Mouse (Mus musculus): ENCODE measurements around the gene Patl2. TPM values are rescaled to one million over a fixed set of nuclear protein-coding genes. Genes with fewer than 3 reads are reported as not detected.
"Not testable (repeated sequence)": the region's sequence is repeated elsewhere in the genome, so short reads cannot be mapped to it uniquely, and the experiment has no call there.

Gene Patl2
- polyA plus RNA-seq, 1 experiment: not detected

- 90% methylated on average over 2 of the region's 2 CpGs for WGBS
- H3K4me1 ChIP-seq (ENCODE audit: control insufficient read depth, insufficient read depth, insufficient read length, low read length): no peaks in the 10 kb centered on the region
- no peak overlapping the region for H3K4me3 ChIP-seq (ENCODE audit: low read depth, low read length)
- peaks cover 13% of the 10 kb centered on the region for H3K36me3 ChIP-seq (ENCODE audit: control insufficient read depth, insufficient read depth, low read length)
- TF ChIP-seq CTCF (IDR thresholded peaks at IDR 0.05; ENCODE audit: extremely low read depth, insufficient read length, insufficient replicate concordance, low read depth, low read length): no peak
- TF ChIP-seq POLR2A (IDR thresholded peaks at IDR 0.05; ENCODE audit: low read depth, low read length): no peak
- no peaks in the 10 kb centered on the region for H3K27me3 ChIP-seq (ENCODE audit: control insufficient read depth, insufficient read depth, low read length)
- no peak overlapping the region for H3K27ac ChIP-seq (ENCODE audit: insufficient read depth, low read depth, low read length)
Observed at GRCm38 (mm10) chr2:122116888-122117287, 69.1 kb downstream of the Patl2 start.

- H3K27ac ChIP-seq (ENCODE audit: insufficient read depth, low read depth, low read length): no peak overlapping the region
- no peak for TF ChIP-seq POLR2A (IDR thresholded peaks at IDR 0.05; ENCODE audit: low read depth, low read length)
- no peak for TF ChIP-seq CTCF (IDR thresholded peaks at IDR 0.05; ENCODE audit: extremely low read depth, insufficient read length, insufficient replicate concordance, low read depth, low read length)
- peaks cover 48% of the 10 kb centered on the region for H3K36me3 ChIP-seq (ENCODE audit: control insufficient read depth, insufficient read depth, low read length)
- no peaks in the 10 kb centered on the region for H3K4me1 ChIP-seq (ENCODE audit: control insufficient read depth, insufficient read depth, insufficient read length, low read length)
- no peak overlapping the region for H3K4me3 ChIP-seq (ENCODE audit: low read depth, low read length)
- 80% methylated on average over 4 of the region's 4 CpGs for WGBS
- H3K27me3 ChIP-seq (ENCODE audit: control insufficient read depth, insufficient read depth, low read length): no peaks in the 10 kb centered on the region
Observed at GRCm38 (mm10) chr2:122109714-122110113, 76.3 kb downstream of the Patl2 start.

- peaks cover 44% of the 10 kb centered on the region for H3K36me3 ChIP-seq (ENCODE audit: control insufficient read depth, insufficient read depth, low read length)
- WGBS: 86% methylated on average over 14 of the region's 14 CpGs
Observed at GRCm38 (mm10) chr2:122108101-122108500, 77.9 kb downstream of the Patl2 start.

GRCm38 (mm10) chr2:122102070-122102469 lies 83.9 kb downstream of the Patl2 start:
- no peaks in the 10 kb centered on the region for H3K27me3 ChIP-seq (ENCODE audit: control insufficient read depth, insufficient read depth, low read length)
- H3K4me1 ChIP-seq (ENCODE audit: control insufficient read depth, insufficient read depth, insufficient read length, low read length): no peaks in the 10 kb centered on the region
- TF ChIP-seq POLR2A (IDR thresholded peaks at IDR 0.05; ENCODE audit: low read depth, low read length) (no peak), CTCF (IDR thresholded peaks at IDR 0.05; ENCODE audit: extremely low read depth, insufficient read length, insufficient replicate concordance, low read depth, low read length) (peak; percentile 69; the same call in 1 of the 2 replicates)
- H3K4me3 ChIP-seq (ENCODE audit: low read depth, low read length): no peak overlapping the region
- H3K36me3 ChIP-seq (ENCODE audit: control insufficient read depth, insufficient read depth, low read length): peaks cover 35% of the 10 kb centered on the region
- no peak overlapping the region for H3K27ac ChIP-seq (ENCODE audit: insufficient read depth, low read depth, low read length)

More at GRCm38 (mm10) chr2:122108101-122108500, 77.9 kb downstream of the Patl2 start:
- no peak overlapping the region for H3K4me3 ChIP-seq (ENCODE audit: low read depth, low read length)
- H3K27ac ChIP-seq (ENCODE audit: insufficient read depth, low read depth, low read length): no peak overlapping the region
- no peaks in the 10 kb centered on the region for H3K4me1 ChIP-seq (ENCODE audit: control insufficient read depth, insufficient read depth, insufficient read length, low read length)
- no peak for TF ChIP-seq CTCF (IDR thresholded peaks at IDR 0.05; ENCODE audit: extremely low read depth, insufficient read length, insufficient replicate concordance, low read depth, low read length)
- TF ChIP-seq POLR2A (IDR thresholded peaks at IDR 0.05; ENCODE audit: low read depth, low read length): no peak
- no peaks in the 10 kb centered on the region for H3K27me3 ChIP-seq (ENCODE audit: control insufficient read depth, insufficient read depth, low read length)

DNA sequence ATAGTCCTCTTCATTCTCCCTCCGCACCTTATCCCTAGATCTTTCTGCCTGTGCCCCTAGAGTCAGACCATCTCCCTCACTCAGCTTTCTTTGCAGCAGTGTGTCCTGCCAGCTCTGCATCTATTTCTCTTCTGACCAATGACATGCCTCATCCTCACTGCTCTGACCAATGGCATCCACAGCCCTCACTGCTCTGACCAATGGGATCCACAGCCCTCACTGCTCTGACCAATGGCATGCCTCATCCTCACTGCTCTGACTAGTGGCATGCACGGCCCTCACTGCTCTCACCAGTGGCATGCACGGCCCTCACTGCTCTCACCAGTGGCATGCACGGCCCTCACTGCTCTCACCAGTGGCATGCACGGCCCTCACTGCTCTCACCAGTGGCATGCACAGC lies 88.3 kb downstream of the Patl2 start:
- peaks cover 53% of the 10 kb centered on the region for H3K36me3 ChIP-seq (ENCODE audit: control insufficient read depth, insufficient read depth, low read length)
- not testable (repeated sequence) for H3K27ac ChIP-seq (ENCODE audit: insufficient read depth, low read depth, low read length); H3K4me1 ChIP-seq (ENCODE audit: control insufficient read depth, insufficient read depth, insufficient read length, low read length); H3K27me3 ChIP-seq (ENCODE audit: control insufficient read depth, insufficient read depth, low read length); H3K4me3 ChIP-seq (ENCODE audit: low read depth, low read length)
- WGBS: 87% methylated on average over 5 of the region's 5 CpGs

- 36% methylated on average over 4 of the region's 4 CpGs for WGBS
- Histone ChIP-seq H3K4me1 (ENCODE audit: control insufficient read depth, insufficient read depth, insufficient read length, low read length) (no peaks in the 10 kb centered on the region), H3K36me3 (ENCODE audit: control insufficient read depth, insufficient read depth, low read length) (peaks cover 55% of the 10 kb centered on the region), H3K4me3 (ENCODE audit: low read depth, low read length) (no peak overlapping the region), H3K27me3 (ENCODE audit: control insufficient read depth, insufficient read depth, low read length) (no peaks in the 10 kb centered on the region), H3K27ac (ENCODE audit: insufficient read depth, low read depth, low read length) (no peak overlapping the region)
- no peak for TF ChIP-seq POLR2A (IDR thresholded peaks at IDR 0.05; ENCODE audit: low read depth, low read length)
- TF ChIP-seq CTCF (IDR thresholded peaks at IDR 0.05; ENCODE audit: extremely low read depth, insufficient read length, insufficient replicate concordance, low read depth, low read length): no peak
Observed at GRCm38 (mm10) chr2:122093844-122094243, 92.1 kb downstream of the Patl2 start.

- 62% methylated on average over 4 of the region's 4 CpGs for WGBS
- Histone ChIP-seq H3K4me1 (ENCODE audit: control insufficient read depth, insufficient read depth, insufficient read length, low read length) (peaks cover 4% of the 10 kb centered on the region; the same call in 1 of the 2 replicates), H3K4me3 (ENCODE audit: low read depth, low read length) (no peak overlapping the region), H3K27me3 (ENCODE audit: control insufficient read depth, insufficient read depth, low read length) (no peaks in the 10 kb centered on the region), H3K27ac (ENCODE audit: insufficient read depth, low read depth, low read length) (no peak overlapping the region), H3K36me3 (ENCODE audit: control insufficient read depth, insufficient read depth, low read length) (peaks cover 45% of the 10 kb centered on the region)
- no peak for TF ChIP-seq POLR2A (IDR thresholded peaks at IDR 0.05; ENCODE audit: low read depth, low read length)
- no peak for TF ChIP-seq CTCF (IDR thresholded peaks at IDR 0.05; ENCODE audit: extremely low read depth, insufficient read length, insufficient replicate concordance, low read depth, low read length)
Observed at GRCm38 (mm10) chr2:122086446-122086845, 99.5 kb downstream of the Patl2 start.

Data from small intestine, adult 2 months (tissue).